ENCODE assay signal across 26 mouse cellular contexts in the genomic region with DNA sequence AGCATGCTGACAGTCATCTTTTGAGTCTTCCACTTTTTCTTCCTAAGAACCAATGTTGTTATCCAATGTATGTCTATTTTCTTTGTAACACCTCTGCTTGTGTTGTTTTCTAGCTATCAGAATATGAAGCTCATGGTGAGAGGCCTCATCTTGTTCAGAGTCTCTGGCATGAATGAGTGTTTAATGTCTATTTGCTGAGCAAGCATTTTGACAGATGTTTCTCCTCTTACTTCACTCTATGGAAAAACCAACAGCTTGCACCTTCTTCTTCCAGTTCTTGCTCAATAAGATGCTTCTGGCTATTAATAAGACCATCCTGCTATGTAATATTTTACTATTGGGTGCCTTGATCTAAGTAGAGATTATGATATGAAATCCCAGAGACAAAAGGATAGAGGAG.
"Had no signal": no experiment of that assay in that cellular context is flagged by ENCODE, and none has a peak within 500 bp of the region (broad histone marks: within the 10 kb centered on the region; RNA-seq: fewer than 3 reads in every experiment).

No protein-coding gene starts in this region.

- DNase-seq: cerebellum, adult 9-10 months; cerebellum, adult 9-11 months; cerebellum, postnatal 10 days; cerebellum, postnatal 14 days; cerebellum, postnatal 25 days; cerebellum, postnatal 36 days; embryo, embryonic 11 days; forebrain, postnatal 0 days; gastrocnemius, adult 2 months; gastrocnemius, postnatal 10 days; gastrocnemius, postnatal 14 days; gastrocnemius, postnatal 25 days; gastrocnemius, postnatal 36 days; heart, adult 18-20 months; heart, adult 2 months had no signal

- H3K27me3 ChIP-seq: embryonic facial prominence, embryonic 12.5 days; embryonic facial prominence, embryonic 13.5 days; embryonic facial prominence, embryonic 15.5 days; forebrain, embryonic 12.5 days; forebrain, embryonic 13.5 days; forebrain, embryonic 15.5 days had no signal

- ATAC-seq: forebrain, embryonic 13.5 days; forebrain, embryonic 14.5 days; forebrain, embryonic 15.5 days; forebrain, embryonic 16.5 days; forebrain, postnatal 0 days had no signal

- H3K27ac ChIP-seq: embryonic facial prominence, embryonic 10.5 days; embryonic facial prominence, embryonic 12.5 days; embryonic facial prominence, embryonic 13.5 days; embryonic facial prominence, embryonic 15.5 days; forebrain, embryonic 10.5 days; forebrain, embryonic 12.5 days; forebrain, embryonic 13.5 days; forebrain, embryonic 15.5 days; gastrocnemius, adult 2 months; heart, adult 2 months had no signal

- H3K4me3 ChIP-seq: embryonic facial prominence, embryonic 10.5 days; embryonic facial prominence, embryonic 12.5 days; embryonic facial prominence, embryonic 13.5 days; embryonic facial prominence, embryonic 15.5 days; erythroblast, embryonic 14.5 days; forebrain, embryonic 10.5 days; forebrain, embryonic 12.5 days; forebrain, embryonic 13.5 days; forebrain, embryonic 15.5 days; gastrocnemius, adult 2 months; heart, adult 2 months had no signal

- H3K36me3 ChIP-seq: embryonic facial prominence, embryonic 10.5 days; embryonic facial prominence, embryonic 12.5 days; embryonic facial prominence, embryonic 13.5 days; embryonic facial prominence, embryonic 15.5 days; forebrain, embryonic 10.5 days; forebrain, embryonic 12.5 days; forebrain, embryonic 15.5 days had no signal

- H3K9ac ChIP-seq: embryonic facial prominence, embryonic 12.5 days; embryonic facial prominence, embryonic 13.5 days; embryonic facial prominence, embryonic 15.5 days; forebrain, embryonic 12.5 days; forebrain, embryonic 13.5 days; forebrain, embryonic 15.5 days; forebrain, postnatal 0 days had no signal

- H3K4me2 ChIP-seq: embryonic facial prominence, embryonic 12.5 days; embryonic facial prominence, embryonic 13.5 days; embryonic facial prominence, embryonic 15.5 days; forebrain, embryonic 12.5 days; forebrain, embryonic 13.5 days; forebrain, embryonic 15.5 days had no signal

- H3K9me3 ChIP-seq: embryonic facial prominence, embryonic 10.5 days; embryonic facial prominence, embryonic 12.5 days; embryonic facial prominence, embryonic 13.5 days; embryonic facial prominence, embryonic 15.5 days; forebrain, embryonic 10.5 days; forebrain, embryonic 12.5 days; forebrain, embryonic 13.5 days; forebrain, embryonic 15.5 days had no signal
